Mouse (Mus musculus): ENCODE data around the gene Adcy5. TPM values are rescaled to one million over a fixed set of nuclear protein-coding genes. Genes with fewer than 3 reads are reported as not detected.
A peak's percentile ranks its signal among the peaks of the same experiment; 100 is the strongest.

The Adcy5 gene
- total RNA-seq, 4 experiments from 2014 or later, result 71.1 to 81.2 (median 79.8) TPM

DNA sequence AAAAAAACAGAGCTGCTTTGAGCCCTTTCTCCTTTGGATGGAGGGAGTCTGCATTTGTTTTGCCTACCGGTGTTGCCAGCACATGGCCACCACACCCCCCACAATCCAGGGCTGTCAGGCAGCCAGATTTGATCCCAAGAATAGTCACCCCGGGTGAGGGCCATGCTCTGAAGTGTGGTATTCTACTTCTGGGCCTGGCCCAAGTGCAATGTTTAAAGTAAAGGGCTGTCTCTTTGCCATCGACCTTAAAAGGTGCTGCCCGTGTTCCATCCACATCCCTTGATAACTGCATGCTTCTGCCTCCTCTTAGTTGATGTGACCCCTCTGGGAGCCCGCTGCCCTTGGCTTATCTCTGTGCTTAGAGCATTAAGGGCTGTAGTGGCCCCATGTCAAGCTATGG is 46.6 kb downstream of the Adcy5 start:
- DNase-seq (ENCODE audit: low spot score in 2 of 2), result no peak

DNA sequence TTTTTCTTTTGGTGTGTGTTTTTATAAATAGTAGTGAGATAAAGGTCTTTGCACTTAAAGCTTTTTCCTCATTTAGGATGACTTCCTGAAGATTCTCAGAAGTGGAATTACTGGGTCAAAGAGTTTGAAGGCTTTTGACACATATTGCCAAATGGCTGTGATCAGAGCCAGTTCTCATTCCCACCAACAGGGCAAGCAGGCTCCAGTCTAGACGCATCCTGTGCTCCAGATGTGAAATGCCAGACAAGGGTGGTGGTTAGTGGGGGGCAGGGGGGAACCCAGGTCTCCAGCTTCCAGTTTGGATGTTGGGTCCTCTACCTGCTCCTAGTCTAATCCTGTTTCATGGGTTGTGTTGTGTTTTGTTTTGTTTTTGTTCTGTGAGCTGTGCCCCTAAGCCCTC is 48.8 kb downstream of the Adcy5 start:
- no peak for DNase-seq (ENCODE audit: low spot score in 2 of 2)

DNA sequence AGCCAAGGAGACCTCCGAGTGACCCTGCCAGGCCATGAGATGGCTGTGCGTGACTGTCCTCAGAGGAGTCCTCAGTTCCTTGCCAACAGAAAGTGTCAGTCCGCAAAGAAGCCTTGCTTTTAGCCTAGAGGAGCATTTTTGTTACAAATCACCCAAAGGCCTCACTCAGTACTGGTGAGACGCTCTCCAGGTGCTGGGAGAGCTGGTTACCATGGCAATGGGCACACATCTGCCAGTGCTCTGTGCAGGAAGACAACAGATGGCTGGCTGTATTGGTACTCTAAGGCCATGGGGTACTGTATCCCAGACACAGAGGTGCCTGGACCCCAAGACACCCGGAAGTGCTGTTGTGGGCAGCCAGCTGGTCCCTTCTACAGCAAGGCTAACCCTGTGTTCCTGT is 51.0 kb downstream of the Adcy5 start:
- DNase-seq (ENCODE audit: low spot score in 2 of 2), result no peak

DNA sequence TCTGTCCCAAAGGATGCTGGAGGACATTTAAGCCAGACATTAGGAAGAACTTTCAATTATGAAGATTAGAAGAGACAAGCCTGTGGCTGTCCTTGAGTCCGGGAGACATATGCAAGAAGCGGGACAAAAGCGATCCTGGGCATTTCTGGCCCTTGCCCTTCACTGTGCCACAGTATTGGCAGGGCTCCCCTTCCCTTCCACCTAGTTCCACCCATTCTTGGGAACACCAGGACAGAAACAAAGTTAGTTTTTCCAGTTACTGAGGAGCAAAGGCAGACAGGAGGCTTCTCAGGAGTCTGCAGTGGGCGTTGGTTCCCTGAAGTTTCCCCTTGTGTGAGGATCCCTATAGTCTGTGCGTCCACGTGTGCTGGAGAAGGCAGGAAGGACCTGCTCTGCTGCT is 51.7 kb downstream of the Adcy5 start:
- no peak for DNase-seq (ENCODE audit: low spot score in 2 of 2)

DNA sequence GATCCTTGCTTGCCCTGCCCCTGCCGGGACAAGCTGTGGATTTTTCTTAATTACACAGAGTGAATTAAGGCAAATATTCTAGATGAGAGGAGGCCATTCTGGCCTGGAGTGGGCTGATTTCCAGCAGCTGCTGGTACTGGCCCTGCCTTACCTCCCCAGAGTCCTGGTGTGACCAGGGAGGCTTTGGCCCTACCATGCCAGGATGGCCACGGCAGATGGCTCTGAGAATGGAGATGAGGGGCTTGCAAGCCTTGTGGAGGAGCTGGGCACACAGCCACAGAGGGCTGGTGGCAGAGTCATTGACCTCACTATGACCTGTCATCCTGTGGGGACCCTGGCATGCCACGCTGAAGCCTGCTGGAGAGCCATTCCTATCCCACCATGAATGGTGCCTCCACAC is 54.1 kb downstream of the Adcy5 start:
- DNase-seq (ENCODE audit: low spot score in 2 of 2), result no peak

DNA sequence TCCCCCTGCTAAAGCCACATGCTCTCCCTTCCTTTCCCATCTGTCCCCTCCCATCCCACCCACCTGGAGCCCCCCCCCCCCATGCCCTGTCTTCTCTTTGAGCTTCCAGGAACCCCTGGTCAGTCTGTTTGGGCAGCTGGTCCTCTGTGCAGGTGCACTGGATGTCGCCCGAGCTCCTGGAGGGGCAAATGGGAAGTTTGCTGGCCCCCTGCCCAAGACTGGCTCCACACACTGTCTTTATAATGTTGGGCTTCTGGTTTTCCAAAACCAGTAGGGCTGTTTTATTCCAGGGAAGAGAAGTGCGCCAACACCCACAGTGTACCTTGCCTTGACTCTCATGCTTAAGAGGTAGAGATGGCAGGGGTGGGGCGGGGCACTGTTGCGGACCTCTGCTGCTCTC is 55.1 kb downstream of the Adcy5 start:
- DNase-seq (ENCODE audit: low spot score in 2 of 2), result no peak

DNA sequence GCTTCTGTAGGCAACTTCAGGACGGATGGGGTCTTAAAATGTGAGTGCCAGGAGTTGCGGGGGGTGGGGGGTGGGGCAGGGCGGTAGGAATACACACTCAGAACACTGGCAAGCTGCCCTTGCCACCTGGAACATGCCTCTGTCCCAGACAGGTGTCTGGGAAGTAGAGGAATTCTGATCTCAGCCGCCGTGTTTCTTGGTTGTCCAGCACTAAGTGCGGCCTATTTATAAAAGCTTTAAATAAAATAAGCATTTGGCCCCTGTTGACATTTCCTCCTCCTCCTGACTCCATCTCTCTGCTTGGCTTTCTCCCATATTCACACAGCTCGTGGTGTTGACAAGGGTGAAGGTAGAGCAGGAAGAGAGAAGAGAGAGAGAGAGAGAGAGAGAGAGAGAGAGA is 60.4 kb downstream of the Adcy5 start:
- no peak for DNase-seq (ENCODE audit: low spot score in 2 of 2)

DNA sequence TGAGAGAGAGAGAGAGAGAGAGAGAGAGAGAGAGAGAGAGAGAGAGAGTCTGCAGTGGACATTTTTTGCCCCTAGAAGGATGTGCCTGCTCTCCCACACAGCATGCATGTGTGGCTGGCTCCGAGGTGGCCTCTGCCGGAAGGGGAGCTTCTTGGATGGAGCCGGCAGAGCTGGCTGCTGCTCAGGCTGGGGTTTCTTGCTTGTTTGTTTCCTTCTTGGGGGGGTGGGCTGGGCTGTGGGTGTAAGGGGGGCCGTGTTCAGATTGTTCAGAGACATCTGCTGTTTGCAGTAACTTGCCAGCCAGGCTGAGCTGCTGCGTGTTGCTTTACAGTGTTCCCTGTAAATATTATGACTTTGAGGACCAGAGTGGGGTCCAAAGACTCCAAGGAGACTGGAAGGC is 60.8 kb downstream of the Adcy5 start:
- DNase-seq (ENCODE audit: low spot score in 2 of 2), result no peak

DNA sequence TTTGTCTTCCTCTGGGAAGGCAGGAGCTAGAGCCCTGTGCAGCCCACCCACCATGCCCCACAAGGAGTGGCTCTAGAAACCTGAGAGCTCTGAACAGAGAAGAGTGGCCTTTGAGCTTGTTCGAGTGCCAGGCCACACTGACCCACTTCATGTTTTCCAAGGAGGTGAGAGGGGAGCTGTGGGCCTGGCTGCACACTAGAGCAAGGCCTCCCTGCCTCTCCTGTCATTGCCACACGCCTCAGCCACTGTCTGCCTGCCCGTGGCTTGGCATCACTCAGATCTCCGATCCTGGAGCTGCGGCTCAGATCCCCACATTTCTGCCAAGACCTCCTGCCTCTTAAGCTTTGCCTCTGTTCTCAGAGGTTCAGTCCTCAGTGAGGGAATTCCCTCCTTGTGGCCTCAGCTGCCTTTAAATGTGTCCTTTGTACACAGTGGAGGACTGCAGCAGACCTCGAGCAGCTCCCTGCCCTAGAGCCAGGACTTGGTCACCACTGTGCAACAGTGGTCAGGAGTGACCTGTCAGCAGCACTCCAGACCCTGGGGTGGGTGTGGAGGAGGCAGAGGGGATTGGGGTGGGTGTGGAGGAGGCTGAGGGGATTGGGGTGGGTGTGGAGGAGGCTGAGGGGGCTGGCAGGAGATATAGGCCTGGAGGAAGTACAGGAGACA is 62.3 kb downstream of the Adcy5 start:
- no peak for DNase-seq (ENCODE audit: low spot score in 2 of 2)

DNA sequence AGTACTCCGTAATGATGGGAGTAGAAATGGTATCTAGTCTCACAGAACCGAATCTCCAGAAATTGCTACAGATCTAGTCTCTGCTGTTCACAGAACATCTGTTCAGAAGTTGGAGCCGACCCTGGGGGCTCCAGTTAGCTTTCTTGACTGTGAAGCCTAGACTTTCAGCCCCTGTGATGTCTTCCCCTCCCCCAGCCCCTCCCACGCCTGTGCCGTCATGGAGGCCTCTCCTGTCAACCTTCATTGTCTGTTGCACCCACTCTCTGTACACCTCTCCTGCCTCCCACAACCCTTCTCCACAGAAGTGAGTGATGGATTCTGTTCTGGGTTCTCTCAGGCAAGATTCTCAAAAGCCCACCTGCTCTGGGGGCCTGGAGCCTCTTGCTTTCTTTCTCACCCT is 65.7 kb downstream of the Adcy5 start:
- no peak for DNase-seq (ENCODE audit: low spot score in 2 of 2)

DNA sequence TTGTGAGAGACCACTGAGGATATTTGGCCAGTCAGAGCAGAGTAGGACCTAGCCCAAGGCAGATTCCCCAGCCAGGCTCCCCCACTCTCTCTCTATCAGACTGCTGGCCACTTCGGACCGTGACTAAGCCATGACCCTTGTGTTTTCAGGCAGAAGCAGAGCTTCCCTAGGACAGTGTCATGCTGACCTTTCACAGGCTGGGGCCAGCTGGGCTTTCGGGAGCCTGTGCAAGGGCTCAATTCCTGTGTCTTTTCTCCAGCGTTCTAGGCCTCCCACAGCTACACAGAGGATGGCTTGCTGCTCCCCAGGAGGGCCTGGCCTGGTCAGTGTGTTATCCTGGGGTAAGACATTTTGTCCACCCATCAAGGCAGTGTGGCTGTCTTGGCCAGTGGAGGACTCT is 66.9 kb downstream of the Adcy5 start:
- DNase-seq (ENCODE audit: low spot score in 2 of 2), result no peak

DNA sequence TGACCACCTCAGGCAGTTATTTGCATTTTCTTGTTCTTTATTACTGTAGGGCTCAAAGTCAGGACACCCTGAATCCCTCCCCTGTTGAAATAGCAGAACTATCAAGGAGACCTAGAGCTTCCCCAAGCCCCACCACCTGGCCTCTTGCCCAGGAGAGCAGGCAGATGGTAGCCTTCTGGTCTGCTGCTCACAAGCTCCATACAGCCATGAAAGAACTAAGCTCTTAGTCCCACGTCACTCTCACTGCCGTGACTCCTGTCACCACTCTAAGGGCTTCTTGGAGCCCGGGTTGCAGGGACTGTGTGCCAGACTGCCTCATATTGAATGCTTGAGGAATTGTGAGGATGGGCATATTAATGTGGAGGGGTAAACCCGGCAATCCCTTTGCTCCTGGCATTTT is 69.3 kb downstream of the Adcy5 start:
- no peak for DNase-seq (ENCODE audit: low spot score in 2 of 2)

DNA sequence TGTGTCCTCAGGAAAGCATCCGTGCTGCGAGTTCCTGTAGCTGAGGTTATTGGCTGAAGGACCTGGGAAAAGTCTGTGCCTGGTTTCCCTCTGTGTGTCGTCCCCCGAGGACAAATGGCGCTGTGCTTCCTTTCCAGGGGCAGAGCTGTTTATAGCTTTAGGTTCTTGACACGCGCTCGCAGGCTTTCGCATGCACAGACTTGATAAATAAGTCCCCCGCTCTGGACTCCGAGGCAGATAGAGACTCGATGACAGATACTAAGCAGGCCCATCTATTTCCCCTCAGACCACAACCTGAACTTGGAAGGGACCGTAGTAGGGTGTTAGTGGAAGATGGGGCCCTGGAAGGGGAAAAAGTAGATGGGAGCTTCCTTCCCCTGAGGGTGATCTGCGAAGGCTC is 70.0 kb downstream of the Adcy5 start:
- DNase-seq (ENCODE audit: low spot score in 2 of 2), result no peak

DNA sequence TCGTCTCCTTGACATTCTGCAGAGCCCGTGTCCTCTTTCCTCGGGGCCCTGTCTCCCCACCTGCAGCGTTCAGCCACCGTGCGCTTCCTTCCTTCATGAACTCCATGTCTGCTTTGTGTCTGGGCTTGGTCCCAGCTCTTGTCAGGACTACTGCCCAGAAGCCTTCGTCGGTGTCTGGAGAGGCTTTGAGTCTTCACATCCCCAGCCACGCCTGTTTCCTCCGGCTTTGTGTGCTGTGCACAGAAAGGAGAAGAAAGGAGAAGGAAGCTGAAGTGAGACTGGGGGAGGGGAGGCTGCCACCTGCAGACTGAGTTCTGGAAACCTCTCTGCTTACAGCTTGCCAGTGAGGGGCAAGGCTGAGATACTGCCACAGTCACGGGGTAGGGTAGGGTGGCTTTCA is 74.9 kb downstream of the Adcy5 start:
- no peak for DNase-seq (ENCODE audit: low spot score in 2 of 2)

DNA sequence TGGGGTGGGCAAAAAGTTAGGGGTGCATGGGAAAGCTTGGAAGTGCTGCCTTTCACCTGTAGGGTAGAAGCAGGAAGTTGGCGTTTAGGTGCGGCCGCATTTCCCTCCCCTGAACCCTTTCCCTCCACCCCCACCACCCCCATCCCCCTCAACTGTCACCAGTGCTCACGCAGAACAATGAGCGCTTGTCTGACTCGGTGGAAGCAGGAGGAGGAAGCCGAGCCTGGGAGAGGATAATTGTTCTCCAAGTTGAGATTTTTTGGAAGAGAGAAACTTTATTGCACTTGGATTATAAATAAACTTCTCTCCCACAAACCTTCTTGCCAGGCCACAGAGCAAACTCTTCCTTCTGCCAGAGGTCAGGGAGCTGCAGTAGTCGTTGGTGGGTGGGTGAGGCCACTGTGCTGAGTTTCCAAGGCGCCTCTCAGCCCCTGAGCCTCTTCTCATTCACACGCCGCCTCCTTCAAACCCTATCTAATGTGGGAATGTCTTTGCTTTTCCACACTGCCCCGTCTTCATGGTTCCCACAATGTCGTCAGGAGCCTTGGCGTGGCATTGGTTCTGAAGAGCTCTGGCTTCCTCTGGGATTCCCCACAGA is 77.6 kb downstream of the Adcy5 start:
- DNase-seq (ENCODE audit: low spot score in 2 of 2), result no peak

DNA sequence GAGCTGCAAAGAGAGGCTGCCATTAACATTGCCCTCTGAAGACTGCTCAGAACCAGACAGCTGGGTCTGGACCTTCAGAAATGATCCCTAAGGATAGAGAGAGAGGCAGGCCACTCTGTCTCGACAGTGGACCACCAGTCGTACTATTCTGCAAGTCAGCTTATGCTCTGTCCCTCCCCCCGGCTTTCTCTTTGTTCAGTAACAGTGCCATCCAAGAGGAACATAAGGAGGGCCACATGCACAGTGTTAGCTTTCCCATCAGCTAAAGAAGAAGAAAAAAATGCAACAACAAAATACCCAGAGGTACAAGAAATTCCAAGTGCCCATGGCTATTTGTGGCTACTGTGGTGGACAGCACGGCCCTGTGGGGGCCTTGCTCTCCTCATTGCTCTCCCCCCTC is 78.7 kb downstream of the Adcy5 start:
- no peak for DNase-seq (ENCODE audit: low spot score in 2 of 2)

DNA sequence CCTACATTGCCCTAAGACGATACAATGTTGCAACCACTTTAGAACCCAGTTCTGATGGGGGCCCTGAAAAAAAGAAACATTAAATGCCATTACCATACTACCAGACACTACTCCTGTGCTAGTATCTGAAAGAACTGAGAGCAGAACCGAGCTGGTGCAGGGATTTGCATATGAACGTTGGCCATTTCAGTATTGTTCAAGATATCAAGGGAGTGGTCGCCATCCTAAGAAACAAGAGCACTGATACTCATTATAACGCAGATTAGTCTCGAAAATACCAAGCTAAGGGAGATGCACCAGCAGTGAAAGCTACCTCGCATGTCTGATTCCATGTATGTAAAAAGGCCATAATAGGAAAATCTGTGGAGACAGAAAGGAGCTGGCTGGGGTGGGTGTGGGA is 82.4 kb downstream of the Adcy5 start:
- no peak for DNase-seq (ENCODE audit: low spot score in 2 of 2)

DNA sequence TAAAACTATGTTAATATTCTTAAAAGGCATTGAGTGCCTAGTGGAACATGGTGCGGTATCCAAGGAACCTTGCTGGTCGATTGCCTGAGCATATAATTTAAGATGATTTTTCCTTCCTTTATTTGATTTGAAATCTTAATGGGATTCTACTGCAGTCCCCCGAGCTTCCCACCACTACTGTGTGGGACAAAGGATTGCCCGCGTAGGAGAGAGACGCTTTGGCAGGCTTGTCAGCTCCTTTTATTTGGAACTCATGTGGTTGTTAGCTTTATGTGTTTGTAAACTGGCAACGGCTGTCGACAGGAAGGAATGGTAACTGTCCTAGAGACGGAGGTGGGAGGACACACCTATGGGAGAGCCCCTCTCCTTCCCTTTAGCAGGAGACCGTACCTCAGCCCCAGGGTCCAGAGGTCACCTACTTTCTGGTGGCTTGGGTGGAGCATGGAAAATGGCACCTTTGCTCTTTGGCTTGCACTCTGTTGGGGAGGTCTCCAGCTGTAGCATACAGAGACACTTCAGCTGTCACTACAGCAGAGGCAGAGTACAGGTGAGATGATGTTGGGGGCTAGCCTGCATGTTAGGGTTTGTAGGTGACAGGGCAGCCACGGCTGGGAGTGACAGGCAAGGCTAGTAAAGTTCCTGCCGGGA is 84.8 kb downstream of the Adcy5 start:
- no peak for DNase-seq (ENCODE audit: low spot score in 2 of 2)

DNA sequence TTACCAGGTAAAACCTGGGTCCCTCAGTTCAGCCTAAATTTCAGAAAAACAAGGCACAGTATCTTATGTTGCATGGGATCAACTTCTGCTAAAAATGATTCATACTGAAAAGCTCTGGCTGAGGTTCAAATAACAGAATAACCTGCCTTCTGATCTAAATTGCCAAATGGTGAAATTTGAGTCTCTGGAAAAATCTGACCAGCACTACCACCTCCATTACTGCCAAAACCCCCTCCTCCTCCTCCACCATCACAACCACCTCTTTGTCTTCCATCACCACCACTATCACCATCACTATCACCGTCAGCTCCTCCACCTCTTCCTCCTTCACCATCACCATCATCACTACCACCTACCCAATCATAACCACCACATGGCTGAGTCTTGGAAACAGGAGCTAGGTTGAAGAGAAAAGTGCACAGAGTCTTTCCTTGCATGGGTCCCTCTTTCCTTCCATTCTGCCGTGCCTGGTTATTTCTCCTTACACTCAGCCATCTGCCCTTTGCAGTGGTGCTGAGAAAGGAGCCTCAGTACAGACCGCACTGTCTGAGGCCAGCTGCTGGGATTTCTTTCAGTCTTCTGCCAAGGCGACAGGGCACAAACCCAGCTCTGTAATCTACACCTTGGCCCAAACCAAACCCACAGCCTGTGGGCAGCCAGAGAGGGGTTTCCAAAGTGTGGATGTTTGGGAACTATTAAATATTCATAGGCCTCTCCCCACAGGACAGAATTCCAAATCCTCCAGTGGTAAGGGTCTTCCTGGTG is 85.5 kb downstream of the Adcy5 start:
- no peak for DNase-seq (ENCODE audit: low spot score in 2 of 2)

DNA sequence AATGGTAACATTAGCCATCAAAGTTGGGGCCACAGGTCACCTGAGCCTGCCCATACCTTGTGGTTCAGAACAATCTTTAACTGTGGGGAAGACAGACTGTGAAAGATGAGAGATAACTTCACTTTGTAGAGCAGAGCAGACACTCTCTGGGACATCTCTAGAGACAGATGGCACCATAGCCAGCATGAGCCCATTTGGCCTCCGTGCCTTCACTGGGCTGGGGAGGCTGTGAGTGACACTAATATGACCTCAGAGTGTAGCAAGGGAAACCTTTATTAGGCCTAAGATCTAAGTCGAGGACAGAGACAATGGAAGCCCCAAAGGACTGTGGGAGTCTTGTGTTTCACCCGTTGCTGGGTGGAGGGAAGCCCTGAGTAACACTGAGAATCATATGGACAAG is 92.7 kb downstream of the Adcy5 start:
- DNase-seq (ENCODE audit: low spot score in 2 of 2), result no peak

DNA sequence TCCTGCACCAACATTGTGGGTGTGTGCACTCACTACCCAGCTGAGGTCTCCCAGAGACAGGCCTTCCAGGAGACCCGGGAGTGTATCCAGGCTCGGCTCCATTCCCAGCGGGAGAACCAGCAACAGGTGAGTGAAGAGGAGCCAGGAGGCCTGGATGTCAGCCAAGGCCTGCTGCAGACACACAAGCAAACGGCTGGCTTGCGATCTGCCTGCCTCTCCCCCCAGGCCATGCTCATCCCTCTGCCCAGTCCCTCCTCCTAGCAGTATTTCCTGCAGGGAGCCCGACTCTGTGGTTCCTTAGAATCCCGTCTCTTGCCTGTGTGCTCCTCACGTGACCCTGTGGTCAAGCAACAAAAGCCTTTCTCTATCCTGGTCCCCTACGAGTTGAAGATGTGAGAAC is 94.1 kb downstream of the Adcy5 start:
- peak in 1 of 2 experiments; percentile 29 for DNase-seq (ENCODE audit: low spot score in 2 of 2)

DNA sequence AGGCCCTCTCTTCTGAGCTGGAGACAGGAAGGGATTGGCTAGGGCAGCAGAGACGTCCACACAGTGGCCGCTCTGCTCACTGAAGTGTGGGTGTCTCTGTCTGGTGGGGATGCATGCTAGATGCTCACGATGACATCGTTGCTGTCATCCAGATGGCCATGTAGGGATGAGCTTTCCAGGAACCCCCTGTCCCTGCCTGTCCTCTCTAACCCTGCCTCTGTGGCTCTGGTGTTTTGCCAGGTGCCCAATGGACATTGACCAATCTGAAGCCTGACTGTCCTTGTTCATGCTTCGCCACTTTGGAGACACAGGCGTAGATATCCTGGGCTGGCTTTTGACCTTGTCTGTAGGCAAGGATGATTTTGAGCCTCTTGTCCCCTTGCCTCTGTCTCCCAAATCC is 95.1 kb downstream of the Adcy5 start:
- DNase-seq (ENCODE audit: low spot score in 2 of 2), result no peak

Data from layer of hippocampus, adult 8-10 months (tissue).